Mouse (Mus musculus) right cerebral cortex, postnatal 4 days (tissue): ENCODE data around the gene Lilra6.
"Not testable (repeated sequence)": the region's sequence is repeated elsewhere in the genome, so short reads cannot be mapped to it uniquely, and the experiment has no call there.

ENCODE experiments used
- DNase-seq: peaks from one replicate; pipeline ENCODE4 v3.0.0-alpha.2; 2022

Lilra6 gene

GRCm38 (mm10) chr7:3915387-3915786 is at the start of gene Lilra6:
Gene Lilra6 (minus strand): TSS chr7:3915503.
- not testable (repeated sequence) for DNase-seq

GRCm38 (mm10) chr7:3962017-3962416 is 46.7 kb upstream of the Lilra6 start:
- no peak for DNase-seq

GRCm38 (mm10) chr7:3957387-3957786 is 42.1 kb upstream of the Lilra6 start:
- no peak for DNase-seq

- DNase-seq, result no peak
Observed at GRCm38 (mm10) chr7:3949159-3949558, 33.9 kb upstream of the Lilra6 start.

- DNase-seq, result no peak
Observed at GRCm38 (mm10) chr7:3948223-3948622, 32.9 kb upstream of the Lilra6 start.

GRCm38 (mm10) chr7:3946117-3946516 is 30.8 kb upstream of the Lilra6 start:
- DNase-seq, result no peak

GRCm38 (mm10) chr7:3940915-3941314 is 25.6 kb upstream of the Lilra6 start:
- DNase-seq, result no peak

GRCm38 (mm10) chr7:3939866-3940525 is 24.7 kb upstream of the Lilra6 start:
- no peak for DNase-seq

- not testable (repeated sequence) for DNase-seq
Observed at GRCm38 (mm10) chr7:3935473-3935872, 20.2 kb upstream of the Lilra6 start.

- DNase-seq, result no peak
Observed at GRCm38 (mm10) chr7:3903704-3904103, 11.6 kb downstream of the Lilra6 start.

GRCm38 (mm10) chr7:3898036-3898590 is 17.2 kb downstream of the Lilra6 start, which contains the start of gene Gm14548:
Gene Gm14548 (minus strand): TSS chr7:3898120.
- not testable (repeated sequence) for DNase-seq

- DNase-seq, result not testable (repeated sequence)
Observed at GRCm38 (mm10) chr7:3875032-3875431, 40.3 kb downstream of the Lilra6 start.
